Mouse (Mus musculus) brain, embryonic 14.5 days (tissue): ENCODE data around the gene Taf4. TPM values are rescaled to one million over a fixed set of nuclear protein-coding genes. Genes with fewer than 3 reads are reported as not detected.

Experiments used
- DNase-seq: peaks from one replicate; pipeline ENCODE4 v3.0.0-alpha.2; 2011; ENCODE audit warnings: low read depth
- CTCF ChIP-seq: fragments of 200-500 bp; IDR thresholded peaks from 2 replicates; pipeline ENCODE4 v1.5.1; 2012; ENCODE audit warnings: inconsistent platforms, mild to moderate bottlenecking, moderate library complexity, borderline replicate concordance; ENCODE audit not compliant: insufficient read depth, insufficient read length; ENCODE audit errors: extremely low read depth
- POLR2A ChIP-seq: fragments of 200-500 bp; IDR thresholded peaks from 2 replicates; pipeline ENCODE4 v1.6.1; 2012; ENCODE audit warnings: mild to moderate bottlenecking, inconsistent platforms, borderline replicate concordance; ENCODE audit not compliant: poor library complexity, insufficient read depth, insufficient read length, severe bottlenecking; ENCODE audit errors: extremely low read depth
- polyA plus RNA-seq: library from polyadenylated mRNA; depleted of rRNA; stranded (reverse); fragments of >200 nt; gene quantifications from 2 replicates; pipeline ENCODE4 v1.2.3, GENCODE M21; 2012

Gene Taf4
- polyA plus RNA-seq, 1 experiment, result 20.8 TPM

- TF ChIP-seq CTCF (no peak), POLR2A (no peak)
- no peak for DNase-seq
Observed at GRCm38 (mm10) chr2:179960327-179960726, 16.1 kb downstream of the Taf4 start.

GRCm38 (mm10) chr2:179959391-179959790 is 17.1 kb downstream of the Taf4 start:
- TF ChIP-seq POLR2A, result no peak
- no peak for TF ChIP-seq CTCF
- no peak for DNase-seq

- TF ChIP-seq CTCF, result no peak
- TF ChIP-seq POLR2A, result no peak
- DNase-seq, result peak; percentile 38
Observed at GRCm38 (mm10) chr2:179951542-179952524, 24.6 kb downstream of the Taf4 start.

GRCm38 (mm10) chr2:179948820-179949219 is 27.6 kb downstream of the Taf4 start:
- no peak for TF ChIP-seq CTCF
- no peak for TF ChIP-seq POLR2A
- DNase-seq, result no peak

- TF ChIP-seq CTCF (no peak), POLR2A (no peak)
- DNase-seq, result no peak
Observed at GRCm38 (mm10) chr2:179947607-179948006, 28.8 kb downstream of the Taf4 start.

GRCm38 (mm10) chr2:179946496-179946895 is 29.9 kb downstream of the Taf4 start:
- DNase-seq, result no peak
- TF ChIP-seq POLR2A, result no peak
- TF ChIP-seq CTCF, result no peak

GRCm38 (mm10) chr2:179945051-179945450 is 31.4 kb downstream of the Taf4 start:
- no peak for TF ChIP-seq POLR2A
- no peak for TF ChIP-seq CTCF
- no peak for DNase-seq

- no peak for TF ChIP-seq POLR2A
- DNase-seq, result peak; percentile 48
Observed at GRCm38 (mm10) chr2:179941696-179942095, 34.8 kb downstream of the Taf4 start.

- TF ChIP-seq POLR2A (no peak), CTCF (no peak)
- DNase-seq, result no peak
Observed at GRCm38 (mm10) chr2:179937091-179937490, 39.4 kb downstream of the Taf4 start.

- TF ChIP-seq POLR2A, result no peak
- no peak for TF ChIP-seq CTCF
- no peak for DNase-seq
Observed at GRCm38 (mm10) chr2:179934165-179934564, 42.3 kb downstream of the Taf4 start.

- no peak for TF ChIP-seq POLR2A
- no peak for TF ChIP-seq CTCF
- DNase-seq, result peak; percentile 3
Observed at GRCm38 (mm10) chr2:179931741-179932140, 44.7 kb downstream of the Taf4 start.

- TF ChIP-seq POLR2A (no peak), CTCF (no peak)
- no peak for DNase-seq
Observed at GRCm38 (mm10) chr2:179929166-179929565, 47.3 kb downstream of the Taf4 start.
